Mouse (Mus musculus) 3T3-L1 (cell line): ENCODE results near the gene Ppp3ca.

Experiments used
- DNase-seq: peaks from one replicate; pipeline ENCODE4 v3.0.0-alpha.2; 2015; ENCODE audit warnings: low read depth, low spot score

The Ppp3ca gene

DNA sequence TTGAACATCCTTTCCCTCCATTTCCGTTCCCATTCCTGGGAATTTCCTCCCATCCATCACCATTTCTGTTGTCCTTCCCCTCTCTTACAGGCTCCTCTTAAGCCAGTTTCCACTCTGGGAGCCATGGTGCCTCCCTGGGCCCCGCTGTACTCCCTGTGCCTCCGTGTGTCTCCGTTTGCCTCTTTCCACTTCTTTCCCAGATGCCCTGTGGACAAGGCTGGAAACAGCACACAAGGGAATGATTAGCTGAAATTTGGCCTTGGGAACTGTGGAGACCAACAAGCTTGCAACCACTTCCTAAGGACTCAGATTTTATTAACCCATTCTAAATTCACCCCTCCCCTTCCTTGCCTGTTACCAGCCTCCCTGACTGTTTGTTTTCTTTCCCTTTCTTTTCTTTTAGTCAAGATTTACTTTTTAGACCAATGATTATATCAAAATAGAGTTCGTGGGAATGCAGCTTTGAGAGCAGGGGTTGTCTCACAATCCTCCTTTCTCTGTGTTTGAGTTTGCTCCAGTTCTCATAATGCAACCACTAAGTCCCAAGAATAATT lies 93.9 kb downstream of the Ppp3ca start:
- peak; percentile 20 for DNase-seq

DNA sequence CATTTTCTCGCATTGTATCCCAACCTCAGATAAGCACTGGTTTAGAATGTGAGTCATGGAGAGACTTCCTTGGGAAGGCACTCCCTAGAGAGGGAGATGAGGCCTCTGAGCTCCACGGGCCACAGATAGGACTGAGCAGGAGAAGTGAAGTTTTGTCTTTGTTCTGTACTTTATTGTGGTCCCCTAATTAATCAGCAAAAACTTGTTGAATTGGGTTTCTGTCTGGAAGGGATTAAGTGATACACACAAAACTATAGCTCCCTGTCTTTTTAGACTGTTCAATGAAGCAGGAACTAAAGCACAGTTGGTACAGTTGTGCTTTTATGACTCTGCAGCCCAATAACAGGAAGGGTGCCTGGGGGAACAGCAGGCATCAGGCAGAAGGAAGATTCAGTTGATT lies 95.6 kb downstream of the Ppp3ca start:
- DNase-seq, result peak; percentile 22

DNA sequence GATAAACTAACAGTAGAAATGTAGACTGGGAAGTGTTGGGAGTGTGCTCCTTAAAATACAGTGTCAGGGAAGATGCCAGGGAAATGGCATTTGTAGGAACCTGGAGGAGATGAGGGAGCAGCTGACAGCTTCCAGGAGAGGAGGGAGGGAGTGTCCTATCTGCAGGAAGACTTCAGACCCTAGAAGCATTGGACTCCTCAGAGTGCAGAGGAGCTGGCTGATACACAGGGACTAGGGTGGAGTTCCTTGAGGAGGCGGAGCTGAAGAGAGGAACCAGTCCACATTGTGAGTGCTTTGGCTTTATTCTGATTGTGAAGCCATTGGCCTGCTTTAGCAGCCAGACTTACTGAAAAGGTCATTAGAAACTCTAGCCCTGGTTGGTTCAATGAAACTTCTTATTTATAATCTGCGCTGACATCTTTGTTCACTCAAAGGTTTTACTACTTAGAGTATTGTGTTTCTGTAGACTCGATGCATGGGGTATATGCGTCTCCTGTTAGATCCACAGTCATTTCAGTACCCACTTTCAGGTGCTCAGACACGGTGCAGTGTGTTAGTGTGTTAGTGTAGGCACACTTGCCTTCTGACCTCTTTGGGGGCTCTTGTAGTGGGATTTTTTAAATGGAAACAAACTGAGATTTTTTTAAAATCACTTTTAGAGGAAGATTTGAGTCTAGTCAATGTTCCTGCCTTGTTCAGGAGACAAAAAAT lies 99.0 kb downstream of the Ppp3ca start:
- DNase-seq, result no peak

DNA sequence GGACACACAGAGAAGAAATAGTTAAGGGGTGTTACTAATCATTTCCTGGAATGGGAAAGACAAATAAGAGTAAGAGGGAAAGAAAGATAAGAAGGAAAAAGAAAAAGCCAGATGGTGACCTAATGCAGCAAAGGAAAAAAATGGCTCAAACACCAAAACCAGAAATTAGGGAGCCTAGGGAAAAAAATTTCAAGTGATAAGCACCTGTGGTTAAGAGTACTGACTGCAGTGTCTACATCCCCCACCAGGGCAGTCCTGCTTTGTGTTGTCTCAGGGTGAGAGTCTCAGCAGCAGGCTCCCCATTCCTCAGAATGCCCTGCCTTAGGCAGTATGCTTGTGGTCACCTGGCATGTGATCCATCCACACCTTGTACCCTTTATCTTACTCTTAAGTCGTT lies 99.6 kb downstream of the Ppp3ca start:
- no peak for DNase-seq

DNA sequence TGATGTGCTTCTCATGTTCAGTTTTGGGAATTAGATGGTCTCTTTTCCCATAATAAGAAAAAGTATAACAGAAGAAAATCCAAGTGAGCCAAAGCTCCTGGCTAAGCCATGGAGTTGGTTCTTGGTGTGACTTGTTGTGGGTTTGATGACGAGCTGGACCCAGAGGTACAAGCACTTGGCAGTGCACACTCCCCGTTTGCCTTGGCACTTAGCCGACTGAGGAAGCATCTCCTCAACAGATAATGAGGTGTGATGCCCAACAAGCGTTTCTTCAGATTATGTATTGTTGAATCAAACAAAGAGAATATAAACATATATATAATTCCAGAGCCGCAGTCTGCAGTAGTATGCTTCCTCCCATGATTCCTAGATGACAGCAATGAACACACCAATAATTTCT lies 101.8 kb downstream of the Ppp3ca start:
- DNase-seq, result no peak

DNA sequence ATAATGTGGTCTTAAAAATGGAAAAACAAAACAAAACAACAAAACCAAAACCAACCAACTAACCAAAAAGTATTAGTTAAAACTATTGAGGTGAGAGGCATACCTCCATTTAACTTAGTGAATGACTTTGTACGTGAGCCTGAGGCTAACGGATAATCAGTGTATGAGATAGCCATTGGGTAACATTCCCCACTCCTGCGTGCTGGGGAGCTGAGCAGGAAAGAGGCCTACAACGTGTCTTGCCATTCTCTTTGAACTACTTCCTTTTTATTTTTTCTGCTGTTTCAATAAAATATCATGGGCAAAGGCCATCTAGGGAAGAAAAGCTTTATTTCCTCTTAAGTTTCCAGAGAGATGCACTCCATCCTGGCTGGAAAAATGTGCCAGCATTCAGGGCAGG lies 103.3 kb downstream of the Ppp3ca start:
- DNase-seq, result no peak

DNA sequence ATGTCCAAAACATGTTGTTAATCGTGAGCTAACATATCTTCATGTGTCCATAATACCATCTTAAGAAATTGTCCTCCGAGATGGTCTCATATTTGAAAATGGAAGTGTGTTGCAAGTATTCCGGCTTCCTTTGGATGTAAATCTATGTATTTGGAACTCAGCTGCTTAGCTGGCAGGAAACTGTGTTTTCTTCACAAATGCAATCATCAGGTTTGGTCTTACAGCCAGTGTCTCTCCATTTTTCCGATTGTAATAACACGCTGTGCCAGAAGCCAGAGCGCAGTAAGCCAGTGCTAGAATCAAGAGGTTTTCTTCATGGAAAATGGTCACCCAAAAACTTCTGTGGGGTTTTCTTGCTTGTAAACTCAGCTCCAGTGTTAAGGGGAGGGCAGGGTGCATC lies 104.3 kb downstream of the Ppp3ca start:
- no peak for DNase-seq

DNA sequence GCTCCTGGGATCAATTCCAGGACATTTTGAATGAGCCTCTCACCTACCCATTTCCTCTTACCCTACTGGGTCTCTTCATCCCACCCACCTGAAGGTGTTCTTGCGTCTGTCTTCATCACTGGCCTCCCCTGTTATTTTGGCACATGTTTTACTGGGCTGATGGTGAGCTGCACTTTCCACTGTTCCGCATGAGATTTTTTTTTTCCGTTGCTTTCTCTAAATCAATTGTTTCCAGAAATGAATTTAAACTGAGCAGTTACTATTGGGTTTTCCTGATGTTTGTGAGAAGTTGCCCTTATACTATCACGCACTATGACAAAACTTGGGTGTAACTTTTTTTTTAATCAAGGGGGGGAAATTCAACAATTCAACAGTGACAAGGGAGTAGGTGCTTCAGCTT lies 106.6 kb downstream of the Ppp3ca start:
- DNase-seq, result no peak

DNA sequence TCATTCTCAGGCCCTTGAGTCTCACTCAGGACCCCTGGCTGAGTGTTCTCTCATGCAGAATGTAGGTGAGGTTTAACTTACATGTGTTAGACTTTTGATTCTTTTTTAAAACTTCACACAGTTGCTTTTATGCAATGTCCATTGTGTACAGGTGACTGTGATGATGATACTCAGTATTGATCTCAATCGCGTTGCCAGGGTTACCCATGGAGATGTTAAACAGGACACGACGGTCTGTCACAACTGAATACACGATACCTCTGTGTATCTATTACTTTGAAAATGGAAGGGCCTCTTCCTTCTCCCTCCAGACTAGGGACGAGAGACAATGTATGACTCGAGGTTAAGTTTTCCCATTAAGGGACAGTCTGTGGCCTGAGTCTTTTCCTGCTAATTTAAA lies 107.5 kb downstream of the Ppp3ca start:
- no peak for DNase-seq

DNA sequence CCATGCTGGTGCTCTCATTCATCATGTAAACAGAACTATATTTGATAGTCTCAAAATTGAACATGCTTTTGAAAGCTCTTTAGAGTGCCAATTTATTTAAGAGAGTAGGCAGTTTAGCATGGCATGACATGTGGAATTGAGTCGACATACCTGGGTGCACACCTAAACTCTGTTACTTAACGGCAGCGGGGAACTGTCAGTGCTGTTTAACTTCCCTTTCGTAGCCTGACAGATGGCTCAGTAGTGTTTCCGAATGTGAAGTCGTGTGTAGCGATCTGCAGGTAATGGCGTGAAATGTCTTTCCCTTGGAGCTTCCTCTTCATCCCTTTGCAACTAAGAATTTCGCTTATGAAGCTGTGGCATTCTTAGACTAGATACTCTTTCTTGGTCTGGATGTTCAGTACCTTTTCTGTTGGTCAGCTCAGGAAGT lies 107.9 kb downstream of the Ppp3ca start:
- no peak for DNase-seq

DNA sequence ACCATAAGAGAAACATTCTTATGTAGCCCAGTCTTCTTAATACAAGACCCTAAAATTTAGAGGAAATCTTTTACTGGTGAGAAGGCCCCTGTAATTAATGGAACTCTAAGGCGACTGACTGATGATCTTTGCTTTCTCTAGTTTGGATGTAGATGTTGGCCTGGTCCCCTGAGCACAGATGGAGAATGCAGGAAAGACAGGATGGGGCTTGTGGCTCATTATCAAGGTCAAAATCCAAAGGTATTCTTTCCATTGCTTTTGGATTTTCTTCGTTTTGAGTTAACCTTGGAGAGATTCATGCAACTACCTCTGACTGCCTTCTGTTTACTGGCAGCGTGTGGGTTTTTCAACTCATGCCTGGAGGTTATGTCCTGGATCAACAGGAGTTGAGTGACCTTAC lies 110.4 kb downstream of the Ppp3ca start:
- no peak for DNase-seq

DNA sequence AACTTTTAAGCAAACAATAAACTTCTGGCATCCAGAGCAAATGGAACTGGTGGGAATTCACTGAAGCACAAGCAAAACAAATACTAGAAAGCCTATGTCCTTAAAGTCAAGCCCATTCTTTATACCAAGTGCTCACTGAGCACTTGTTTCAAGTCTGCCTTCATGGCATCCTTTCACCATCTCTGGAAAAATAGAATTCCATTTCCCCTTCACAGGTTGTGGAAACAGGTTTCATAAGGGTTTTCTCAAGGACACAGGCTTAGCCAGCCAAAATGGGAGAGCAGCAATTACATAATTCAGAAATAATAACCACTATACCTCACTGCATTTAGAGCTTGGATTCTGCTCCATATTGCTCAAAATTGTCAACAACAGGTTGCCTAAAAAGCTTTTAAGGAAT lies 112.1 kb downstream of the Ppp3ca start:
- no peak for DNase-seq

DNA sequence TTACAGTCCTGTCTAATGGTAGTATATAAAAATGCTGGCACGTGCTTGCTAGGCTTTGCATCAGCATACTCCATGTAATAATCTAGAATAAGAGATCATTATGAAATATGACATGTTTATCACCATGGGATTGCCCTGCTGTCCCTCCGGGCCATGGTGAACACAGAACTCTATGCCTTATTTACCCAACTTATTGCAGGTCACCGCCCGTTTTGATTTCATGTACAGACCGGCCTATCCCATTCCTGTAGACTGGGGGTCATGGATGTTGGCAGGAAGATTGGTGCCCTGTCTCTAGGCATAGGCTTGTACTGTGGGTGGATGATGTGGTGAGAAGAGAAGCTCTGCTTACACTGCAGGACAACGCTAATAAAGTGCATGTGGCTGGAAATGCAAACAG lies 115.8 kb downstream of the Ppp3ca start:
- DNase-seq, result no peak

DNA sequence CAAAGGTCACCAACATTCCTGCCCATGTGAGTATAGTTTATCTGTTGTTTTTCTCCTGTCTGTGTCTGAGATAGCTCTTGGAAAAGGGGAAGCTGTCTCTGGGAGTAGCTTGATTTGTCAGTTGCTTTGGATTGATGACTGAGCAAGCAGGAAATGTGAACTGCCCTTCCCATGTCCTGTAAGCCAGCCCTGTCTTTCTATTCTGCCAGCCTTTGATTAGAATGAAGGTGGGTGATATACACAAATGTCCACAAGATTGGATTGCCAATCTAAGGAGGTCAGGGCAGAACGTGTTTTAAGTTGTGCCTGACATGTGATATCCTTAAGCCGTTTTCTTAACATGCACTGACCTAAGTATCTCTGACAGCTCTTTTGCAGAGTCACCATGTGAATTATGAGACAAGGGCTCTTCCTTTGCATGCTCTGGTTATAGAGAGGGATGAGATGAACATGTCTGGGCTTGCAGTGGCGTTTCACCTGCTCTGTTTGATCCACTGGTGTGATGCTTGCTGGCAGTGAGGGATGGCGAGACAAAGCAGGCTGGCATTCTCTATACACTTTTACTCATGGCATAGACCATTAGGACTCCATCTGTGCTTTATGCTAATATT lies 120.4 kb downstream of the Ppp3ca start:
- DNase-seq, result no peak

DNA sequence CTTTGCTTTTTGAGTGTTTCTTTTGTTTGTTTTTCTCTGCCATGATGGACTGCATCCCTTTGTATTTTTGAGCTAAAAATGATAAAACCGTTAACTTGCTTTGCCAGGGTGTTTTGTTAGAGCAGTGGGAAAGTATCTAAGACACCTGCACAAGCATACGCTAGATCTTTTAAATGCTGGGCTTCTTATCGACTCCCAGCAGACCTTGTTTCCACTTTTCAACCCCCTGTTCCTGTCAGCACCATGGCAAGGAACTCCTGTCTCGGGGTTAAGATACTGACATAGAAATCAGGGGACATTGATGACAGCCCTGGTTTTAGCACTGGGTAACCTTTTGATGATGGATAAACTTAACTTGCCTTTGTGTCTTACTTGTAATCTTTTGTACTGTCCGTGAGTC lies 121.5 kb downstream of the Ppp3ca start:
- DNase-seq, result no peak

DNA sequence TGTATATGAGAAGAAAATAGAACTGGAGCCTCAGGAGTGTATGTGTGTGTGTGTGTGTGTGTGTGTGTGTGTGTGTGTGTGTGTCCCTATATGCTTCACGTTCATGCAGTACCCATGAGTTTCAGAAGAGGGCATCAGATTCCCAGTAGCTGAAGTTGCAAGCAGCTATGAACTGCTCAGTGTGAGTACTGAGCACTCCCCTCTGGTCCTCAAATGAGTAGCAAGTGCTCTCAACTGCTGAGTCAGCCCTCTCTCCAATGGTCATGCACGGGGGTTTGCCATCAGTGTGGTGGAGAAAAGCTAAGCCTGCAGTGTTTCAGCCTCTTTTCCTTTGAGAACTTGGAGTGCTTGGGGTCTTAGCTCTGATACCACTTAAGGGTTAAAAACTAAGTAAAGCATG lies 122.0 kb downstream of the Ppp3ca start:
- no peak for DNase-seq

DNA sequence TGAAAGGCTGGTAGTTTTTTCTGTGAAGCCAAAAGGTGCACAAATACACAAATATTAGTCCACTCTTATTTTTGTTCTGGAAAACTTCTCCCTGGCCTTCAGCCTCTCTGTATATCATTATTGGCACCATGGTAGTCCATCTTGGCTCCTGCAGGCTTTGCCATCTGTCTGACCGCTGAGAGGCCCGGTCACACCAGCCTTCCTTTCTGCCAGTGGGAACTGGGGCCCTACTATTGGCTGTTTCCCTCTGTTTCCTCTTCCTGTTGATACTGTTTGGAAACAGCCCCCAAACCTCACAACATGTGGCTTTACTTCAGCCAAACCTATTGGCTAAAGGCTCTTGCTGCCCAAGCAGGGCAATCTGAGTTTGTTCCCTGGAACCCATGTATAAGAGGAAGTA lies 123.5 kb downstream of the Ppp3ca start:
- no peak for DNase-seq

DNA sequence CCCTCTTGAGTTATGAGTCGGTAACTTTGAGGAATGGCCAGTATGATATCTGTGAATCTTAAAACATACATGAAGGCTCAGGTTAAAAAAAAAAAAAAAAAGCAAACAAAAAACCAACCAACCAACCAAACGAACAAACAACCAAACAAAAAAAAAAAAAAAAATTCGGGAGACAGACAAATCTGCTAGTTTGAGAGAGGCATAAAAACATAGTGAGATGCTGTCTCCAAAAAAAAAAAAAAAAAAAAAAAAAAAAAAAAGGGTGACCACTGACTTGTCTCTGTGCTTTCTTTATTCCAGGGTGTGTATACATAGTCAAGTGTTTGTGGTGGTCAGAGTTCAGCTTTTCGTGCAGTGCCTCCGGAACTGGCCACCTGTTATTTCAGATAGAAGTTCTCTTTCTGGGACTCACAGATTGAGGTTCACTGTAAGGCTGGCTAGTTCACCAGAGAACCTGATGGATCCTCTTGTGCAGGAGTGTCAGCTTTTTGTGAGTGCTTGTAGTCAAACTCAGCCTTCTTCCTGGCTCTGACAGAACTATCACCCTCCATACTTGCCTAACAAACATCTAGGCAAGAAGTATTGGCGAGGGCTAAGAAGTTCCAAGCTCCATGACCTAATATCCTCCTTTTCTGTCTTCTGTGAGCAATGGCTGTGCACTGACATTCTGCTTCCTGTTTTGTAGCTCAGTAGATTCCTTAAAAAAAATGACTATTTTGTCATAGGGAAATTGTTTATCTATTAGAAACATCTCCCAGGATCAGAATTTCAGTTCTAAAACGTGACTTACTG lies 124.7 kb downstream of the Ppp3ca start:
- no peak for DNase-seq

DNA sequence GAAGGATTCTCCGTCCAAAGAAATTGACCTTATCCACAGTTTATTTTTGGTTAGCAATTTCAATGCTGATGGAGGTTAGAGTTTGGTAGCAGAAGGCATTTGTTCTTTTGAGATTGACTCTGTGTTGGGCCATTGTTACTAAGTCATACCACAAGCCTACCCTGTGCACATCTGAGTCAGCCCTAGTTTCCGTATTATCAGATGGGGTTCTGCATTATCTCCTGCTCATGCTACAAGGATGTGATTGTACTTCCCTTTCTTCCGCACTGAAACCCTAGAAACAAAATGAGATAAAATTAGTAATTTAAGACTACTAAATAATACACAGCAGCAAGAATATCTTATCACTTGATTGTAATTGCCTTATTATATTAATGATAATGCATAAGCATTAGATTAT lies 129.0 kb downstream of the Ppp3ca start:
- DNase-seq, result no peak

DNA sequence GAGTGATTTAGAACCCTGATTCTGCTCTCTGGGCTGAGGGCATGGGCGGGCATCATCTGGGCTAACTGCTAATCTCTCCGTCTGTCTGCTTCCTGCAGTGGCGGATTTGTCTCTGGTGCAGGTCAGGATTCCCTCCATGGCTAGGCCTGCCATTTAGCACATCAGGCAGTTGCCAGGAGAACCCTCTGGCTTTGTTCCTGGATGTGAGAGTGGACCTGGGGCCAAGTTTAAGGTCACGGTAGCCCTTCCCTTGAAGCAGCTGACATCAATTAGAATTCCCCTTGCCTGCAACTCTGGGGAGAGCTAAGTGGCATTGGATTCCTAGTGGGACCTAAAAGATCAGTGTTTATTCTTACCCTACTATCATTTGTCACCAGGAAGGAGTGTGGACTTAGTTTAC lies 132.7 kb downstream of the Ppp3ca start:
- DNase-seq, result peak; percentile 16

DNA sequence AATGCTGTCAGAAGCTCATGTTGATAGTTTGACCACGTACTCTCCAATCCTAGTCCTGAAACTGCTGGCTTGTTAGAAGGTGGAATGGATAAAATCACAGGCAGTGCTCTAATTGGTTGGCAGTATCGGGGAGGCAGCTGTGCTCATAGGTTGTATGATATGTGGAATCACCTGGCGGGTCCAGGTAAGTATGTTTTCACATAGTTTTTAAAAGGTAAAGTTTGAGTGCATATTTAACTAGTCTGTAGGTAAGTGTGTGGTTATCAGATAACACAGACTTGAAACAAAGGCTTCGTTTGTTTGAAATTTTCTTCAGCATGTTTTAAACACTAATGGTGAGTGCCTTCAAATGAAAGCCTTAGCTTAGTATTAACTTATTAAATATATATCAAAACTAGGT lies 136.0 kb downstream of the Ppp3ca start:
- DNase-seq, result no peak

DNA sequence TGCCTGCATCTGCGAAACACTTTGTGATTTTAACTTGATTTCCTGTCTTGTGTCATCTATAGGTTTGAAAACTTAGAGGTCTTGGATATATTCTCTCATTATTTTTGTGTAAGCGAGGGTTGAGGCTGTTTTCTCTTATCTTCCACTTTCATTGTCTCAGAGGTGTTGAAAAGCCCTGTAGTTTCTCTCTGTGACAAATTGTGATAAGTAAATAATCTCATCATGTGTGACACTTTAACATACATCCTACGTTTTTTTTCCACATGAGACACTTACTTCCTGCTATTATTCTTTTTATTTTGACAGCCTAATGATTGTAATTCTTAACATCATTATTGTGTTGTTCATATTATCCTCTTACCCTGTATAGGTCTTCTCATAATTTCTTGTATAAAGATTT lies 140.3 kb downstream of the Ppp3ca start:
- DNase-seq, result no peak

DNA sequence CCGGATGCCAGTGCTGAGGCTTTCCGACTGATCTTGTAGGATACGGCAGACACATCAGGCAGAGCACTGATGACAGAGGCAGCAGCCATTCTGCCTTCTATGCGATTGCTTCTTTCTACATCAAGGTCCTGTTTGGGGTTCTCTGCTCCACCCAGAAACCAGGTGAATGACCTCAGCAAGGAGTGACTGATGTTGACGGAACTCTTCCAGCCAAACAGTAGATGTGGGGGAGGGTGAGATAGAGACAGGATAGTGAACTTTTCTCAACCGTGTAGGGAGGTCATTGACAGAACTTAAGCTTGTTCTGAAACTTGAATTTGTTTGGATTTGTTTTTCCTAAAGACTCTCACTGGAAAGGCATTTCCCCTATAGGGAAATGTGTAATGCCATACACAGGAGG lies 142.2 kb downstream of the Ppp3ca start:
- no peak for DNase-seq
